Mouse (Mus musculus) G1E (cell line): ENCODE measurements around the gene Guca1a. TPM values are rescaled to one million over a fixed set of nuclear protein-coding genes. Genes with fewer than 3 reads are reported as not detected.

ENCODE experiments used
- ATAC-seq: 2 replicates; pipeline ENCODE4 v1.8.0; 2016; ENCODE audit warnings: mild to moderate bottlenecking; ENCODE audit not compliant: insufficient number of reproducible peaks, poor library complexity, low FRiP score, severe bottlenecking; ENCODE audit errors: extremely low read depth
- DNase-seq: peaks from one replicate; pipeline ENCODE4 v3.0.0; 2012; ENCODE audit warnings: low spot score
- H3K27me3 ChIP-seq: 2 replicates; pipeline ENCODE4 v1.6.1; 2012; ENCODE audit warnings: mild to moderate bottlenecking, low read length, inconsistent platforms; ENCODE audit not compliant: insufficient read depth
- H3K36me3 ChIP-seq: replicated peaks from 2 replicates; pipeline ENCODE3; 2012; ENCODE audit warnings: mild to moderate bottlenecking, inconsistent platforms
- H3K4me1 ChIP-seq: 2 replicates; pipeline ENCODE4 v1.6.1; 2012; ENCODE audit warnings: low read depth, low read length, inconsistent platforms, mixed read lengths; ENCODE audit not compliant: insufficient read depth
- H3K4me3 ChIP-seq: 2 replicates; pipeline ENCODE4 v1.5.1; 2012; ENCODE audit warnings: low read depth, mild to moderate bottlenecking, inconsistent platforms, low read length, moderate library complexity, mixed read lengths
- H3K9me3 ChIP-seq: replicated peaks from 2 replicates; pipeline ENCODE4 v1.6.1; 2012; ENCODE audit warnings: inconsistent platforms
- CTCF ChIP-seq: IDR thresholded peaks from 2 replicates; pipeline ENCODE4 v1.5.1; 2012; ENCODE audit warnings: low read depth, low read length, inconsistent platforms, mixed read lengths
- GATA1 ChIP-seq: IDR thresholded peaks from 2 replicates; pipeline ENCODE4 v1.6.1; 2012; ENCODE audit warnings: borderline replicate concordance, low read length, inconsistent platforms, mixed read lengths
- GATA2 ChIP-seq: IDR thresholded peaks from 2 replicates; pipeline ENCODE4 v1.6.1; 2012; ENCODE audit warnings: low read depth, low read length, inconsistent platforms, borderline replicate concordance
- POLR2AphosphoS5 ChIP-seq: IDR thresholded peaks from 2 replicates; pipeline ENCODE4 v1.6.1; 2012; ENCODE audit warnings: low read depth, low read length, inconsistent platforms; ENCODE audit not compliant: insufficient replicate concordance
- TAL1 ChIP-seq: conservative IDR thresholded peaks from 2 replicates; pipeline ENCODE4 v1.6.1; 2012; ENCODE audit warnings: low read depth, low read length, inconsistent platforms, mixed read lengths
- polyA plus RNA-seq: library from polyadenylated mRNA; stranded (reverse); fragments of >175 nt; gene quantifications from 2 replicates; pipeline ENCODE4 v1.2.3, GENCODE M21; 2012
- total RNA-seq, 2 experiments: library from RNA; stranded (forward) in 1 of 2; stranded (reverse) in 1 of 2; fragments of 200-1000 nt in 1 of 2; fragments of >200 nt in 1 of 2; fragmentation: Nextera tagmentation in 1 of 2; gene quantifications; 2 replicates each; pipeline ENCODE4 v1.2.3; 2014 to 2017

Gene Guca1a
- total and polyA plus RNA-seq, 3 experiments = 0.08 TPM; not detected in 2

DNA sequence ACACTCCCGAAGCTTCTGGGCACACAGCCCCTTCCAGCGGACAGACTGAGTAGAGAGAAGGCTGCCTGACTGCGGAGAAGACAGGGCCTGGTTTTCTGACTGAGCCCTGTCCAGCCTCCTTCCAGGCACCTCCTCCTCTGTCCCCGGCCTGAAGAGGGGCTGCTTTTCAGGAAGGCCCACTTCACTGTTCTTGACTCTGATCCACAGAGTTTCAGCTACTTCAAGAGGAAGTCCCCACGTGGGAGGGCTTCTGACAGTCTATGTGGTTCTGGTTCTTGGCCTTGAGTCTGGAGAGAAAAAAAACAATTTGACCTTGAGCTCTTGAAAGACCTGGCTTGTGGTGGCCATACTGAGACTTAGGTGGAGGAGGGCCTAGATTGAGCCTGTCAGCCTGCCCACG is 43.7 kb upstream of the Guca1a start:
- Histone ChIP-seq H3K4me1 (peaks cover 1% of the 10 kb centered on the region; the same call in 1 of the 2 replicates), H3K4me3 (no peak overlapping the region), H3K36me3 (no peaks in the 10 kb centered on the region), H3K27me3 (peaks cover 46% of the 10 kb centered on the region), H3K9me3 (no peaks in the 10 kb centered on the region)
- no peak for DNase-seq
- no peak for TF ChIP-seq GATA2
- no peak for TF ChIP-seq CTCF
- no peak for TF ChIP-seq GATA1
- no peak for TF ChIP-seq TAL1
- TF ChIP-seq POLR2AphosphoS5 = no peak
- ATAC-seq = no peak

- Histone ChIP-seq H3K4me3 (no peak overlapping the region), H3K36me3 (no peaks in the 10 kb centered on the region), H3K4me1 (no peaks in the 10 kb centered on the region), H3K9me3 (no peaks in the 10 kb centered on the region), H3K27me3 (peaks cover 59% of the 10 kb centered on the region)
- ATAC-seq (no peak), DNase-seq (no peak)
- TF ChIP-seq CTCF = no peak
- no peak for TF ChIP-seq GATA2
- no peak for TF ChIP-seq GATA1
- no peak for TF ChIP-seq TAL1
- no peak for TF ChIP-seq POLR2AphosphoS5
Observed at GRCm38 (mm10) chr17:47442271-47442670, 41.9 kb upstream of the Guca1a start.

GRCm38 (mm10) chr17:47441296-47442051 is 41.1 kb upstream of the Guca1a start:
- Histone ChIP-seq H3K27me3 (peaks cover 64% of the 10 kb centered on the region), H3K9me3 (no peaks in the 10 kb centered on the region), H3K4me3 (no peak overlapping the region), H3K36me3 (no peaks in the 10 kb centered on the region), H3K4me1 (no peaks in the 10 kb centered on the region)
- no peak for TF ChIP-seq POLR2AphosphoS5
- TF ChIP-seq CTCF = no peak
- TF ChIP-seq TAL1 = no peak
- no peak for TF ChIP-seq GATA1
- no peak for TF ChIP-seq GATA2
- no peak for ATAC-seq
- no peak for DNase-seq

GRCm38 (mm10) chr17:47440359-47440890 is 40.0 kb upstream of the Guca1a start:
- no peaks in the 10 kb centered on the region for H3K4me1 ChIP-seq
- ATAC-seq (no peak), DNase-seq (no peak)
- H3K36me3 ChIP-seq = no peaks in the 10 kb centered on the region
- no peaks in the 10 kb centered on the region for H3K9me3 ChIP-seq
- TF ChIP-seq CTCF = no peak
- no peak for TF ChIP-seq GATA1
- TF ChIP-seq TAL1 = no peak
- TF ChIP-seq POLR2AphosphoS5 = no peak
- TF ChIP-seq GATA2 = no peak
- peaks cover 61% of the 10 kb centered on the region for H3K27me3 ChIP-seq
- H3K4me3 ChIP-seq = no peak overlapping the region

DNA sequence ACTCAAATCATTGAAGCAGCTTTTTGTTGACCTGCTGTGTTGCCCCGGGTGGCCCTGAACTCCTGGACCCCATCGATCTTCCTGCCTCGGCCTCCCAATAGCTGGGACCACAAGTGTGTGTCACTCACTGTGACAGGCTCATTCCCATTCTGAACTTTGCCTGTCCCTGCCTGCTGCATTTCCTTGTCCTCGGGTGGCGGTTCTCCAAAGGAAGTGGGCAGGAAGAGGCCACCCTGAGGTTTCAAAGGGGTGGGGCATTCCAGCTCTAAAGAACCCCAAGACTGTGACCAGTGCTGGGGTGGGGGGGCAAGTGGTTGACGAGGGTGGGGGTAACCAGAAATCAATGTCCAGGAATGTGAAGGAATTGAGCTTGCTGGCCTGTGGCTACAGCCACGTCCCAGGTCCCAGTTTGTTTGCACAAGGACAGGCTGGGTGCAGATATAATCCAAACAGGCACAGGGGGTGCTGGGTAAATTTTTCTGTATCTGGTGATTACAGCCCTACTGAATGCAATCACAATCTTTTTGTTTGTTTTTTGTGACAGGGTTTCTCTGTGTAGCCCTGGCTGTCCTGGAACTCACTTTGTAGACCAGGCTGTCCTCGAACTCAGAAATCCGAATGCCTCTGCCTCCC is 39.1 kb upstream of the Guca1a start:
- no peak for DNase-seq
- Histone ChIP-seq H3K4me1 (no peaks in the 10 kb centered on the region), H3K4me3 (no peak overlapping the region), H3K36me3 (no peaks in the 10 kb centered on the region), H3K9me3 (no peaks in the 10 kb centered on the region), H3K27me3 (peaks cover 56% of the 10 kb centered on the region)
- no peak for ATAC-seq
- TF ChIP-seq GATA1 (no peak), TAL1 (no peak), POLR2AphosphoS5 (no peak), GATA2 (no peak), CTCF (no peak)

DNA sequence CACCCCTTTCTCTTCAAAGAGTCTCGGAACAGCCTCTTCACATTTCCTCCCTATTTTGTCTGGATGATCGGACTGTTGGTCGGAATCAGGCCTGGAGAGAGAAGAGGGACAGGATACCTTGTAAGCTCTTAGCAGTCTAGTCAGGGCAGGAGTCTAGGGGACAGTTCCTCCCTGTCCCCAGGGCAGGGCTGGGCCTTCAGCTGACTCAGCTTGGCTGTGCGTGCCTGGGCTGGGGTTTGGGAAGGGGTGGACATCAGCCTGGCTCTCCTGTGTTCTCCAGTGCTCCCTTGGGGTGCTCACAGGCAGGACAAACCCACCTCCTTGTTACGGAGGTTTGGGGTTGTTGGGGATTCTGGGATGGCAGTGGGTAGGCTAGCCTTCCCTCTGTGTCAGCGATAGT is 38.2 kb upstream of the Guca1a start:
- DNase-seq (no peak), ATAC-seq (no peak)
- H3K4me3 ChIP-seq = no peak overlapping the region
- H3K9me3 ChIP-seq = no peaks in the 10 kb centered on the region
- H3K36me3 ChIP-seq = no peaks in the 10 kb centered on the region
- TF ChIP-seq POLR2AphosphoS5 (no peak), GATA2 (no peak), CTCF (no peak), GATA1 (no peak), TAL1 (no peak)
- peaks cover 50% of the 10 kb centered on the region for H3K27me3 ChIP-seq
- H3K4me1 ChIP-seq = no peaks in the 10 kb centered on the region
